Mouse (Mus musculus) adrenal gland (tissue): ENCODE measurements around the gene Ankrd52.

Experiments used
- intact Hi-C: fragments of 180-260 bp; cut with DNase I; formaldehyde crosslinking; loops from one replicate; pipeline ENCODE4 v1.15.1; 2025

Gene Ankrd52

DNA sequence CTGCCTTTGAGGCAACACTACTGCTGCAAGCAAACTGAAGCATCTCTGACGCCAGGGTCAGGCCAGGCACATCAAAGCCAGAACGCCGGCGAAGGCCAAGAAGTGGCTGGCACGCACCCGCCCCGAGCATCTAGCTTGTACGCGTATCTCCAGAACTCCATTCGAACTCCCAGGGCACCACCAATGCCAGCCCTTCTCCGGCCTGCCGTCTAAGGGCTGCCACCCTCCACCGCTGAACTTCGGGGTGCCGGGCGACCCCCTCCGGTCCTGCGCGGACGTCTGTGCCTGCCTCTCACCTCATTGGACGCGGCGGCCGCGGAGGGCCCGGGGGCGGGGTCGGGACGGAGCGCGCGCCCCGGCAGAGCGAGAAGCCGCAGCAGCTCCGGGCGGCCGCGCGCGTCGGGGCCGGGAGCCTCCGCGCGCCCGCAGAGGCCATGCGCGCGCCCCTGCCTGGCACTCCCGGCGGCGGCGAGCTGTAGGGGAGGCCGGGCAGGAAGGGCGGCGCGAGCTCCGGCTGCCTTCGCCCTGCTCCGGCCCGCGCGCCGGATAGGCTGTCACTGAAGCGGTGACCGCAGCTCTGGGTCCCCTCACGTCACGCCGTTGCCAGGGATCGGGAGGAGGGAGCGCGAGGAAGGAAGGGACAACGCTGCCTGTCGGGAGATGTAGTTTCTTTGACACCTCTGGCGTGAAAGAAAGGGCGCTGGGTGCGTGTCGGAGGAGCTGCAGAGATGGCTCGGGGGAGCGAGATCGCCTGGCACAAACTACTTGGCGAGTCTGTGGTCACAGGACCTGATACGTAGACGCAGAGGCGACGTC lies 8.3 kb upstream of the Ankrd52 start, which contains the start of gene Coq10a:
Coq10a (minus strand) TSS at position 596 of the 816 bp plus-strand sequence.
- intact Hi-C loops = no loop called here

DNA sequence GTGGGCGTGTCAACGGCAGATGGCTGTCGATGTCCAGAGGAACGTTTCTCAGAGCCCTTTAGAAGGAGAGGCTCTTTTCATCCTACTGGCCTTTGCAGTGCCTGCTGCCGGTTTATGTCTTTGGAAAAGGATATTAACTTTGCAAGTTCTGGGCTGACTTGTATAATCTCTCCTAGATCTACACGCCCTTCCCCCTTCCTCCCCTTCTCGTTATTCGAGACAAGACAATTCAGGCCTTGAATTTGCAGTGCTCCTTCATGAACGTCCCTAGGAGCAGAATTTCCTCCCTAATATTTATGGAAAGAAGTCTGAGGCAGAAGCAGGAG lies 7.7 kb upstream of the Ankrd52 start:
- intact Hi-C loops = no loop called here

DNA sequence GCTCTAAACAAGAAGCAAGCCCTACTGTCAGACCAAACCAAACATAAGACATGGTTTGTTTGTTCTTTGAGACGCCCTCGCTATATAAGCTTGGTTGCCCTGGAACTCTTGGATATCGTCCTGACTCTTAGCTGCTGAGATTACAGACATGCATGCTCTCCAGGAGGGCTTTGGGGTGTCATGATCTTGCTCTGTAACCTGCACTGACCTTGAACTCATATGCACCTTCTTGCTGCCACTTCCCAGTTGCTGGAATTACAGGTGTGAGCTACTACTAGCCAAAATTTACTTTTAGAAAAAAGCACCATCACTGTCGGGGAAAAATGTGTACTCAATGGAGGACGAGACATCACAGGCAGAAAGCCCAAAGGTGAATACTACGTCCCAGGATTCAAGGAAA lies 7.3 kb upstream of the Ankrd52 start:
- intact Hi-C loops = no loop called here

DNA sequence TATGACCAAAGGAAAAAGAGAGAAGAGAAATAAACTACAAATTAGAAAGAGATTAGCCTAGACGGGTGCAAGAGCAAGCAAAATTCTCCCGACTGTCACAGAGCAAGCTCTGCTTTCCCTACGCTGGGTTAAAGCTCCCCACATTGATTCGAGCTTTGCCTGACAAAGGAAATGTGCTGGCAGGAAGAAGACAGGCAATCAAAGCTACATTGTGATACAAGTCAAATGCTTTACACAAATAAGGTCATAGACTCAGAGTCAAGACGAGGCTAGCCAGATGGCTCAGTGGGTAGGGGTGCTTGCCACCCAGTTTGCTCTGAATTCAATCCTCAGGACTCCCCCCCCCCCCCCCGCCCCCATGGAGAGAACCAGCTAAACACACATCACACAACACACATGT lies 6.9 kb upstream of the Ankrd52 start:
- intact Hi-C loops = loop anchor here (5.0 kb wide), 1 partner anchor 33 kb away; the partner anchor contains the start of gene Cs

DNA sequence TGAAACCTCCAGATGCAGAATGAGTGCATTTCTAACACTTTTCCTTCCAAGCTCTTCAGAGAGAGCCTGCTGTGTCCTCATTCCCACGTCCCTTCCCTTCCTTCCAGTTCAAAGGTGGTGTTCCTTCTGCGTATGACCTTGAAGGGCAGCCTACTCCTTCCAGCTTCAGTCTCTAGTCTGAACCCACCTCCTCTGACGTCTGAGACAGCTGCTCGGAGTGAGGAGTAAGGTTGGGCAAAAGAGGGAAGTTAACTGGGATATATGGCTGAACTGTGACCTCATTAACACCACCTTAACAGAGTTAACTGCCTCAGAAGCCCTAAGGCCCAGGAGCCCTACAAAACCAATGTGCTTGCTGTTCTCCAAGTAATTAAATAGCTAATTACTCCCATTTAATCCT lies 6.3 kb upstream of the Ankrd52 start:
- intact Hi-C loops = loop anchor here (5.0 kb wide), 1 partner anchor 33 kb away; the partner anchor contains the start of gene Cs

DNA sequence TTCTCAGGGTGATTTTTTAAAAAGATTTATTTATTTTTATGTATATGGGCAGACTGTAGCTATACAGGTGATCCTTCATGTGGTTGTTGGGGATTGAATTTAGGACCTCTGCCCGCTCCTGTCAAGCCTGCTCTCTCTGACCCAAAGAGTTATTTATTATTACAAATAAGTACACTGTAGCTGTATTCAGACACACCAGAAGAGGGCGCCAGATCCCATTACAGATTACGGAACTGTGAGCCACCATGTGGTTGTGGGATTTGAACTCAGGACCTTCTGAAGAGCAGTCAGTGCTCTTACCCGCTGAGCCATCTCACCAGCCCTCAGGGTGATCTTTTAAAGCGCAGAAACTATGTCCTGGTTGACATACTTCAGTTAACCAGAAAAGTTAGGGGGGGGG lies 4.8 kb upstream of the Ankrd52 start:
- intact Hi-C loops = loop anchor here (5.0 kb wide), 1 partner anchor 35 kb away; the partner anchor contains the start of gene Cs

DNA sequence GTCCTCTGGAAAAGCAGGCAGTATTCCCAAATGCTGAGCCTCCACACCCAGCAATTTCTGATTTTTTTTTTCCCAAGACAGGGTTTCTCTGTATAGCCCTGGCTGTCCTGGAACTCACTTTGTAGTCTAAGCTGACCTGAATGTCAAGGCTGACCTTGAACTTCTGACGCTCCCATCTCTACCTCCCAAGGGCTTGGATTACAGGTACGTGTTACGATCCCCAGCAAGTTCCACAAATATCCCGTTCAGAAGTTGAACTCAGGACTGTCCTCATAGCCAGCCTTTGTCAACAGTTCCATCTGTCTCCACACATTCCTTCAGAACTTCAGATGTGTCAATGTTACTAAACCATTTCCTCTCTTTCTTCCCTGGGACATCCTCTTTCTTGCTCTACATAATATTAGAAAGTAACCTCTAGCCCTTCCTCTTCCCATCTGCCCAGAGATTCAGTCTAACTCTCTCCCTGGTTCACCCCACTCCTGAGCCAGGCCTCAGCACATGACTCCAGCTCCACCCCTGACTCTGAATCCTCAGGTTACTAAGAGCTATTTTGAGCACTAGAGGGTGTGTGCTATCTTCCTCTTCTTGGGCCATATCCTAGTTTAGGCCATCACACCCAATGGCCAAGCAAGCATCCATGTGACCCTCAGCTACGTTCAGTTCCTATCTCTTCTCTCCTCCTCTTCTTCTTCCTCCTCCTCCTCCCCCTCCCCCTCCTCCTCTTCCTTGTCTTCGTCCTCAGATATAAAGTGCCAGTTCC lies 3.7 kb upstream of the Ankrd52 start:
- intact Hi-C loops = loop anchor here (5.0 kb wide), 1 partner anchor 36 kb away; the partner anchor contains the start of gene Cs

DNA sequence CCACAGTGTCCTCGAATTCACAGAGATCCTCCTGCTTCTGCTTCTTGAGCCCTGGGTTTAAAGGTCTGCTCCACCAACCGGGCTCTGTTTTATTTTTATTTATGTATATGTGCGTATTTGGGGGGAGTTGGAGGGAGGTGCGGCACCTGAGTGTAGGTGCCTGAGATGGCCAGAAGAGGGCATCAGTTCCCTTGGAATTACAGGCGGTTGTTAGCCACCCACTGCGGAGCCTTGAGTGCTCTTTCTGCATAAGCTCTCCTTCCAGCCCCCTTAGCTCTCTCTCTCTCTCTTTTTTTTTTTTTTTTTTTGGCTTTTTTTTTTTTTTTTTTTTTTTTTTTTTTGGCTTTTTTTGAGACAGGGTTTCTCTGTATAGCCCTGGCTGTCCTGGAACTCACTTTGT lies 2.5 kb upstream of the Ankrd52 start:
- intact Hi-C loops = loop anchor here (5.0 kb wide), 1 partner anchor 37 kb away; the partner anchor contains the start of gene Cs

DNA sequence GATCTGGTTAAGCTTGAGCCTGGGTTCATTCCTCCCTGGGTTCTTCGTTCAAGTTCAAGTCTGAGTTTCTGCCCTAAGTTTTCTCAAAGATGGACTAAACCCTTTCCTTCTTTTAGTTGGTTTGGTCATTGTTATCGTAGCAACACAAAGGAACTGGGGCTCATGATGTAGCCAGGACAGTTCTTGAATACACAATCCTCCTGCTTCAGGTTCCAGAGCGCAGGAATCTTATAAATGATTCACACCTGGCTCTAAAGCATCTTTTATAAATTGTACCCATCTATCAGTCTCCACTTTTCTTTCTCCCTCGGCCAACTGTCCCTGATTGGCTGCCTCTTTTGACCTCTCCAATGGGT lies 838 bp upstream of the Ankrd52 start:
- intact Hi-C loops = loop anchor here (5.0 kb wide), 2 partner anchors 36 to 66 kb away; partner anchors contain the start of genes Nabp2 and Rnf41

DNA sequence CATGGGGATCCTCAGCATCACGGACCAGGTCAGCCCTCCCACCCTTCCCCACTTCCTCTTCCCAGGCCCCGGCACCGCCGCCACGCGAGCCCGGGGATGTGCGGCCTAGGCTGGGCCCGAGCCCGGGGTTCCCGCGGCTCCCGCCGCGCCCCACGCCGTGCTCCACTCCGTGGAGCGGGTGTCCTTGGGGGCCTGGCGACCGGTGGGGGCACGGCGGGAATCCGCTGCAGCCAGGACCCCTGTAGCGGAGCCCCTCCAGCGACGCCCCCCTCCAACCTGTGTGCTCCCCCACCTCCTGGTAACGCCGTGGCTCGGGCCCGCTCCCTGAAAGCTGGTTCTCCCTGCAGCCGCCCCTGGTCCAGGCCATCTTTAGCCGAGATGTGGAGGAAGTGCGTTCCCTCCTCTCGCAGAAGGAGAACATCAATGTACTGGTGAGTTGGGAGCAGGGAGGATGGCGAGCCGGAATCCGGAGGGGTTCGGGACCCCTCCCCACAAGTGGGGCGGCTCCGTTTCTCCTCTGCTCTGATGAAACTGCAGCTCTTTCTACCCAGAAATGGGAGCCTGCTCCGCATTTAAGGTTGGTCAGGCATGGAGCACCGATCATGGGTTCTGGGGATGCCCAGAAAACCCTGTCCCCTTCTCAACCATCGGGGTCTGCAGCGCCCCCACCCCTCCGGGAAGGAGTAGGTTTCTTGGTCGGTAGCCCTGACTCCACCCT lies 466 bp downstream of the Ankrd52 start:
- intact Hi-C loops = loop anchor here (5.0 kb wide), 2 partner anchors 35 to 65 kb away; partner anchors contain the start of genes Nabp2 and Rnf41

DNA sequence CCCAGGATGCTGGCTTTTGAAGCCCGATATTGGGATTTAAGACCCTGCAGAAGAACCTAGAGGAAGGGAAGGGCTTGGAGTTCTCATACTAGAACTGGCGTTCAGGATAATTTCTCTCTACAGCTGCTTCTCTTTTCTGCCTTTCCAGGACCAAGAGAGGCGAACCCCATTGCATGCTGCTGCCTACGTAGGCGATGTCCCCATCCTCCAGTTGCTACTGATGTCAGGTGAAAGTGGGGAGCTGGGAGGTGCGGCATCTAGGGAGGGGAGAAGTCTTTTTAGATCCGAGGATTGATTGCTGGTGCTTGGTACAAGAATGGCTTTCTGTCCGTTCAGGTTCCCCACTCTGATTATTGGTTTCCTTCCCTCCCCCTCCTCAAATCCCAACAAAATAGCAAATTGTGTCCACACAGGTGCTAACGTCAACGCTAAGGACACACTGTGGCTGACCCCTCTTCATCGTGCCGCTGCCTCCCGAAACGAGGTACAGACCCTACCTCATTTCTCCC lies 1.1 kb downstream of the Ankrd52 start:
- intact Hi-C loops = loop anchor here (5.0 kb wide), 2 partner anchors 34 to 64 kb away; partner anchors contain the start of genes Nabp2 and Rnf41

DNA sequence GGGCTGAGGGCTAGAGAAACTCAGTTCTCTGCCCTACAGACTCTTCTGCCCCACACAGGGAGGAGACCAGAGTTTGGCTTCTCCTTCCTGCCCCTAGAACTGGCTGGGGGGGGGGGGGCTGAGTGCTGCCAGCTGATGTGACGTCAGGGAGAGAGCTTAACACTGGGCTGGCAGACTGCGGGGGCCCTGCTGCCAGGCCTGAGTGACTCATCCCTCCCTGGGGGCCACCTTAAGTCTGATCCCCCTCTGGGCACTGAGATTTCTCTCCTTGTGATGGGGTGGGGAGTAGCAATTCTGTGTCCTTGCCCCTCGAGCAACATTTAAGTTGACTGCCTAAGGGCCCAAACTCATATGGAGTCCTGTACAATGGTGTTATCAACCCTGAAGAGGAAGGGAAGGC lies 1.5 kb downstream of the Ankrd52 start:
- intact Hi-C loops = loop anchor here (5.0 kb wide), 2 partner anchors 34 to 64 kb away; partner anchors contain the start of genes Nabp2 and Rnf41

DNA sequence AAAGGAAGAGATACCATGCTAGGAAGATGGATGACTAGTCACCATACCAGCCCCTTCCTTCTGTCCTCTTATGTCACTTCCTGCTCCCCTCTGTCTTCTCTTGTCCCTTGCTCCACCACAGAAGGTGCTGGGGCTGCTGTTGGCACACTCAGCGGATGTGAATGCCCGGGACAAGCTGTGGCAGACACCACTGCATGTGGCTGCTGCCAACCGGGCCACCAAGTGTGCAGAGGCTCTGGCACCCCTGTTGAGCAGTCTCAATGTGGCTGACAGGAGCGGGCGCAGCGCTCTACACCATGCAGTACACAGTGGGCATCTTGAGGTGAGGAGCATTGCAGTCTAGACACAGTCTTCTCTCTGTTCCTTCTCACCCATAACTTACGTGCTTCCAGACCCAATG lies 2.3 kb downstream of the Ankrd52 start:
- intact Hi-C loops = loop anchor here (5.0 kb wide), 2 partner anchors 33 to 63 kb away; partner anchors contain the start of genes Nabp2 and Rnf41

DNA sequence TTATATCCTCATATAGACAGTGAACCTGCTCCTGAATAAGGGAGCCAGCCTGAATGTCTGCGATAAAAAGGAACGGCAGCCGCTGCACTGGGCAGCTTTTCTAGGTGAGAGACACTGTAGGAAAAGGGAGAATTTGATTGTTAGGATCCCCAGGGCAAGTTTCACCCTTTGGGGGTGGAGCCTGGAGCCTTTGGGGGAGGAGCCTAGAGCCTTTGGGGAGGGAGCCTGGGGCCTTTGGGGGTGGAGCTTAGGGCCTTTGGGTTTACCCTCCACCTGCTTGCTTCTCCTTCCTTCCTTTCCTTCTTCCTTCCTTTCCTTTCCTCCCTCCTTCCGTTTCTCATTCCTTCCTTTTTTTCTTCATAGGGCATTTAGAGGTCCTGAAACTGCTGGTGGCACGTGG lies 3.6 kb downstream of the Ankrd52 start:
- intact Hi-C loops = no loop called here

DNA sequence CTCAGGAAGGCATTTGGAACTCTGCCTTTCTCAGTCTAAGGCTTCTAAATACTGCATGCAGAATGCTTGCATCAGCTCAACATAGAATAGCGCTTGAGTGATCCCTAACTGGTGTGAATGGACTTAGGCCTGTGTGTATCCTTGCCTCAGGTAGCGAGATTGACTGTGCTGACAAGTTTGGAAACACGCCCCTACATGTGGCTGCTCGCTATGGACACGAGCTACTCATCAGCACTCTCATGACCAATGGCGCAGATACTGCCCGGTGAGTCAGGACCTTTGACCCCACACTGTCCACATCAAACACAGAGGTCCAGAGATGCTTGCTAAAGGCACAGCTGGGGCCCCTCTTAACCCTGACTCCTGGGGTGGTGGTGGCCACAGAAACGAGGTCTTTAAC lies 5.6 kb downstream of the Ankrd52 start:
- intact Hi-C loops = no loop called here

DNA sequence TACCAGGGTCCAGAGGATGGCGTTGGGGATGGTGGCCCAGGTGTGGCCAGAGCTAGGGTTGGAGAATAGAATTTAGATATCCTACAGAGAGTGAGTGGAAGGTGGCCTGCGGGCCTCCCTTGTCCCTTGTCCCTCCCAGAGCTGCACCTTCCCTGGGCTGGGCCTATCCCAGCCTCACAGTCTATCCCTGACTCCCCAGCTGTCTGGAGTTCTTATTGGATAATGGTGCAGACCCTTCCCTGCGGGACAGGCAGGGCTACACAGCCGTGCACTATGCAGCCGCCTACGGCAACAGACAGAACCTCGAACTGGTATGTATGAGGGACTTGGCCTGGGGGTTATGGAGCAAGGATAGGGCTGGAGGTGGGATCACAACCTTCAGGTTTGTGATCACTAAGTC lies 9.0 kb downstream of the Ankrd52 start:
- intact Hi-C loops = no loop called here

DNA sequence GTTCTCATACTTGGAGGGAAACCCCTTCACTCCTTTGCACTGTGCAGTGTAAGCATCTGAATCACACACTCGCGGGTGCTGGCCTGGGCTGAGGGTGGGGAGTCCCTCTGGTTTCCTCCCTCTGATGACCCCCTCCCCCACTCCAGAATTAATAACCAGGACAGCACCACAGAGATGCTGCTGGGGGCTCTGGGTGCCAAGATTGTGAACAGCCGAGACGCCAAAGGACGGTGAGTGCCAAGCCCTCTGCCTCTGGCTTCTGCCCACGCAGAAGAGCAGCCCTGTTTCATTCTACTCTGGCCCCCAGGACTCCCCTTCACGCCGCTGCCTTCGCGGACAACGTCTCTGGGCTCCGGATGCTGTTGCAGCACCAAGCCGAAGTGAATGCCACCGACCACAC lies 12.0 kb downstream of the Ankrd52 start:
- intact Hi-C loops = no loop called here

DNA sequence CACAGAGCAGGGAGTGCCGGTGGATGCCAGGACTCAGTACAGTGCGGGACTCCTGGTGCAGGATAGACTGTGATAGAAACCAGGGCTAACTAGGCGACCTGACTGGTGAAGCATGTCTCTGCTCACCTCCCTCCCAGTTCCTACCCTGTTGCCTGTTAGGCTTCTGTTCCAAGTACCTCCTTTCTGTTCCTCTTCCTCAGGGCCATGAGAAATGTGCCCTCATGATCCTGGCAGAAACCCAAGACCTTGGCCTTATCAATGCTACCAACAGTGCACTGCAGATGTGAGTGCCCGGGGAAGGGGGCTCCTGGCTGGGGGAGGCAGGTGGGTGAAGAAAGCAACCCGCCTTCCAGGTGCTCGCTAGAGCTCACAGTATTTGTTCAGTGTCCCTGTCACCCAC lies 12.7 kb downstream of the Ankrd52 start:
- intact Hi-C loops = no loop called here

DNA sequence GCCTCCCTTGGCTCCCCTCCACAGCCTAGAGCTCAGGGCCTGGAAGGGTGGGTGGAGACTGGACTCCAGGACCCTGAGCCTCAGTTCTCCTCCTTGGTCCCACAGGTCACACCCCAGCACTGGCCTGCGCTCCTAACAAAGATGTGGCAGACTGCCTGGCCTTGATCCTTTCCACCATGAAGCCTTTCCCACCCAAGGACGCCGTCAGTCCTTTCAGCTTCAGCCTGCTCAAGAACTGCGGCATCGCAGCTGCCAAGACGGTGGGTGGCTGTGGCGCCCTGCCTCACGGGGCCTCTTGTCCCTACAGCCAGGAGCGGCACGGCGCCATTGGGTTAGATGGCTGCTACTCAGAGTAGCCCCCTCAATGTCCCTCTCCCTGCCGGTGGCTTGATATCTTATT lies 13.5 kb downstream of the Ankrd52 start:
- intact Hi-C loops = no loop called here

DNA sequence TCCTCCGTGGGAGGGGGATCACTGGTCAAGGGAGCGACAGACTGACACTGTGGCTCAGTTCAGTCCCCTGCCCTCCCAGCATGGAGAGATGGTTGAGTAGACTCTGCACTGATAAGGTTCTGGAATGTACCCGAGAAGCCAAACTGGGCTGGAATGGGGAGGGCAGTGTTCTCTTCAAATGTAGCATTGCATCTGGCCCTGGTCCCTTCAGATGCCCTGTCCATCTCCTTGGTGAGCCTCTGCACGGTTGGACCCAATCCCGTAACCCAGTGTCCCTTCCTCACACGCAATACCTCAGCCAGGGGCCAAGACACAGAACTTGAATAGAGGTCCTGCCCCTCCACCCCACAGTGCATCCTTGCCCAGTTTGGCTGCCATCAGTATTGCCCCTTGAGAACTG lies 14.9 kb downstream of the Ankrd52 start:
- intact Hi-C loops = no loop called here

DNA sequence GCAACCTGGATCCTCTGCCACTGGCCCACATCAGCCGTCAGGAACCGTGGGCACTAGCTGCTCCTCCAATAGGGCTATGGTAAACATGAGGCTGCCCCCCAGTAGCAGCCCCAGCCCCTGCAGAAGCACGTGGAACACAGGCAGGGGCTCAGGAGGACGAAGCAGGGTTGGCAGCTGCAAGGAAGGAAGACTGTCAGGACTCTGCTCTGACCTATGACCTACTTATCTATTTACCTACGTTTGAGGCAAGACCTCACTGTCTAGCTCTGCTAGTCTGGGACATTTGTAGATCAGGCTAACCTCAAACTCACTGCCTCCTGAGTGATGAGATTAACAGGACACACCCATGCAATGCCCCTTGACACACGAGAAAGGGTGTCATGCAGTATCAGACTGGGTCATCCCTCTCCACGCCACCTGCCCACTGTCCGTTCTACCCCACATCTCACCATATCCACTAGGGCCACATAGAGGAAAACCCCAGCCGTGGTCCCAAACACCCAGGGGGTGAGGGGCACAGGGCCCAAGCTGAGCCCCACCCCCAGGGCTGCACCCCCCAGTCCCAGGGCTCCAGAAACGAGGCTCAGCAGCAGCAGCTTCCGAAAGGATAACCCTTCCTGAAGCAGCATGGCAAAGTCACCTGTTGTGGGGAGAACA lies 19.2 kb downstream of the Ankrd52 start:
- intact Hi-C loops = no loop called here
